11 mouse cellular contexts compared by ENCODE assay signal in genomic region chr9:15309425-15309824, GRCm38 (mm10). TPM values are rescaled to one million over a fixed set of nuclear protein-coding genes. Genes with fewer than 3 reads are reported as not detected.
DNase-seq lines count a peak whose midpoint lies in the region; ATAC-seq and TF ChIP-seq lines count a peak whose summit lies in the region.
"Had no signal": no experiment of that assay in that cellular context is flagged by ENCODE, and none has a peak within 500 bp of the region (broad histone marks: within the 10 kb centered on the region; RNA-seq: fewer than 3 reads in every experiment).

No protein-coding gene starts in this region.

- H3K27ac ChIP-seq in heart, embryonic 12.5 days (ENCODE audit: poor library complexity, severe bottlenecking): no peak overlapping the region
- H3K27ac ChIP-seq in heart, embryonic 10.5 days: no peak overlapping the region
- no peak overlapping the region for H3K27ac ChIP-seq in lung, embryonic 14.5 days (ENCODE audit: low read depth)
- H3K27ac ChIP-seq in embryonic facial prominence, embryonic 10.5 days (replicated peaks): no peak overlapping the region
- no peak overlapping the region for H3K27ac ChIP-seq in liver, embryonic 15.5 days (replicated peaks)

- peaks cover 24% of the 10 kb centered on the region for H3K4me1 ChIP-seq in heart, embryonic 12.5 days (replicated peaks)
- H3K4me1 ChIP-seq in heart, embryonic 10.5 days: peaks cover 15% of the 10 kb centered on the region
- H3K4me1 ChIP-seq in lung, embryonic 14.5 days (ENCODE audit: insufficient read depth): peaks cover 11% of the 10 kb centered on the region
- H3K4me1 ChIP-seq in embryonic facial prominence, embryonic 10.5 days: peaks cover 26% of the 10 kb centered on the region
- H3K4me1 ChIP-seq in liver, embryonic 15.5 days (replicated peaks): peaks cover 50% of the 10 kb centered on the region

- no peak overlapping the region for H3K9ac ChIP-seq in heart, embryonic 12.5 days
- H3K9ac ChIP-seq in lung, embryonic 14.5 days: no peak overlapping the region; the same call in 1 of the 2 replicates
- no peak overlapping the region for H3K9ac ChIP-seq in liver, embryonic 15.5 days

- DNase-seq in heart, embryonic 10.5 days (ENCODE audit: low spot score): no peak
- no peak for DNase-seq in lung, embryonic 14.5 days
- no peak for DNase-seq in lung, adult 18-20 months
- DNase-seq in embryonic facial prominence, embryonic 10.5 days (ENCODE audit: low spot score): no peak
- no peak for DNase-seq in spleen, postnatal 10 days (ENCODE audit: low spot score in 2 of 2)
- no peak for DNase-seq in cerebellum, postnatal 14 days
- DNase-seq: layer of hippocampus, adult 9-11 months had no signal

- H3K27me3 ChIP-seq in heart, embryonic 12.5 days (replicated peaks): no peaks in the 10 kb centered on the region
- no peaks in the 10 kb centered on the region for H3K27me3 ChIP-seq in heart, embryonic 10.5 days (ENCODE audit: insufficient read depth, poor library complexity, severe bottlenecking)
- no peaks in the 10 kb centered on the region for H3K27me3 ChIP-seq in lung, embryonic 14.5 days (ENCODE audit: insufficient read depth, low read length)
- H3K27me3 ChIP-seq in embryonic facial prominence, embryonic 10.5 days (replicated peaks; ENCODE audit: low read depth, poor library complexity, severe bottlenecking): no peaks in the 10 kb centered on the region
- no peaks in the 10 kb centered on the region for H3K27me3 ChIP-seq in liver, embryonic 15.5 days

- H3K4me2 ChIP-seq in heart, embryonic 12.5 days: peak overlapping the region; percentile 30; the same call in 1 of the 2 replicates
- H3K4me2 ChIP-seq in lung, embryonic 14.5 days: peak overlapping the region; percentile 95
- peak overlapping the region; percentile 2; the same call in 1 of the 2 replicates for H3K4me2 ChIP-seq in liver, embryonic 15.5 days

- no peak overlapping the region for H3K4me3 ChIP-seq in heart, embryonic 12.5 days
- no peak overlapping the region for H3K4me3 ChIP-seq in heart, embryonic 10.5 days
- H3K4me3 ChIP-seq in lung, embryonic 14.5 days (ENCODE audit: low read depth, low read length): 0 out of 2 replicates have a peak overlapping the region, but pooled peaks have one; percentile 14
- peak overlapping the region; percentile 41; the same call in 1 of the 2 replicates for H3K4me3 ChIP-seq in embryonic facial prominence, embryonic 10.5 days
- no peak overlapping the region for H3K4me3 ChIP-seq in liver, embryonic 15.5 days (replicated peaks)

- peaks cover 56% of the 10 kb centered on the region for H3K36me3 ChIP-seq in heart, embryonic 12.5 days
- H3K36me3 ChIP-seq in heart, embryonic 10.5 days: peaks cover 72% of the 10 kb centered on the region
- H3K36me3 ChIP-seq in lung, embryonic 14.5 days (ENCODE audit: insufficient read depth): peaks cover 70% of the 10 kb centered on the region
- peaks cover 76% of the 10 kb centered on the region for H3K36me3 ChIP-seq in embryonic facial prominence, embryonic 10.5 days (replicated peaks)
- H3K36me3 ChIP-seq in liver, embryonic 15.5 days (replicated peaks): peaks cover 62% of the 10 kb centered on the region

- no peak for TF ChIP-seq CTCF in lung, embryonic 14.5 days (IDR thresholded peaks at IDR 0.05; ENCODE audit: low read depth)

- no peaks in the 10 kb centered on the region for H3K9me3 ChIP-seq in heart, embryonic 12.5 days (replicated peaks)
- H3K9me3 ChIP-seq in heart, embryonic 10.5 days: no peaks in the 10 kb centered on the region
- H3K9me3 ChIP-seq in lung, embryonic 14.5 days (ENCODE audit: low read depth, low read length): no peaks in the 10 kb centered on the region
- H3K9me3 ChIP-seq in embryonic facial prominence, embryonic 10.5 days: no peaks in the 10 kb centered on the region
- H3K9me3 ChIP-seq in liver, embryonic 15.5 days (replicated peaks): no peaks in the 10 kb centered on the region

- no peak for ATAC-seq in heart, embryonic 12.5 days (ENCODE audit: insufficient number of reproducible peaks, low FRiP score)
- ATAC-seq in lung, embryonic 14.5 days (ENCODE audit: insufficient read depth): no peak
- ATAC-seq in liver, embryonic 15.5 days (ENCODE audit: insufficient read depth): no peak
- ATAC-seq: activated CD4-positive, CD25-positive, alpha-beta regulatory T cell, adult 4 months; lung, postnatal 0 days had no signal

- WGBS in heart, embryonic 12.5 days: 75% methylated on average over 4 of the region's 4 CpGs
- WGBS in heart, embryonic 10.5 days: 85% methylated on average over 4 of the region's 4 CpGs
- 33% methylated on average over 4 of the region's 4 CpGs for WGBS in lung, embryonic 14.5 days
- 76% methylated on average over 4 of the region's 4 CpGs for WGBS in embryonic facial prominence, embryonic 10.5 days
- 55% methylated on average over 4 of the region's 4 CpGs for WGBS in liver, embryonic 15.5 days (ENCODE audit: insufficient replicate concordance)

RNA-seq across cellular contexts. Expression of gene 4931406C07Rik, which starts 3.2 kb away (rescaled TPM):
- 6.2 and 6.3 TPM in 2 replicates for polyA plus RNA-seq in heart, embryonic 12.5 days (2016; fragmentation: Nextera tagmentation; extraction: Ambion mirVana)
- 5.9 and 6.3 TPM in 2 replicates for polyA plus RNA-seq in heart, embryonic 10.5 days (2016; fragmentation: Nextera tagmentation; extraction: Ambion mirVana)
- 8.2 and 8.6 TPM in 2 replicates for polyA plus RNA-seq in lung, embryonic 14.5 days (2014; fragmentation: Nextera tagmentation; extraction: Ambion mirVana)
- 5.4 and 6.8 TPM in 2 replicates for polyA plus RNA-seq in embryonic facial prominence, embryonic 10.5 days (2016; fragmentation: Nextera tagmentation; extraction: Ambion mirVana)
- polyA plus RNA-seq in liver, embryonic 15.5 days (2015; fragmentation: Nextera tagmentation; extraction: Ambion mirVana): 3.6 and 3.9 TPM in 2 replicates

RNA-seq across cellular contexts. Expression of gene Taf1d, which starts 3.4 kb away (rescaled TPM):
- polyA plus RNA-seq in heart, embryonic 12.5 days (2016; fragmentation: Nextera tagmentation; extraction: Ambion mirVana): 44.8 and 48.2 TPM in 2 replicates
- 50.8 and 72.8 TPM in 2 replicates for polyA plus RNA-seq in heart, embryonic 10.5 days (2016; fragmentation: Nextera tagmentation; extraction: Ambion mirVana)
- 81.3 and 82.1 TPM in 2 replicates for polyA plus RNA-seq in lung, embryonic 14.5 days (2014; fragmentation: Nextera tagmentation; extraction: Ambion mirVana)
- 96.7 and 101 TPM in 2 replicates for polyA plus RNA-seq in embryonic facial prominence, embryonic 10.5 days (2016; fragmentation: Nextera tagmentation; extraction: Ambion mirVana)
- polyA plus RNA-seq in liver, embryonic 15.5 days (2015; fragmentation: Nextera tagmentation; extraction: Ambion mirVana): 23.3 and 25.7 TPM in 2 replicates

RNA-seq across cellular contexts. Expression of gene Med17, which starts 29.7 kb away (rescaled TPM):
- 20.6 and 23.6 TPM in 2 replicates for polyA plus RNA-seq in heart, embryonic 12.5 days (2016; fragmentation: Nextera tagmentation; extraction: Ambion mirVana)
- 23.8 and 31.7 TPM in 2 replicates for polyA plus RNA-seq in heart, embryonic 10.5 days (2016; fragmentation: Nextera tagmentation; extraction: Ambion mirVana)
- 37.5 and 38.0 TPM in 2 replicates for polyA plus RNA-seq in lung, embryonic 14.5 days (2014; fragmentation: Nextera tagmentation; extraction: Ambion mirVana)
- polyA plus RNA-seq in embryonic facial prominence, embryonic 10.5 days (2016; fragmentation: Nextera tagmentation; extraction: Ambion mirVana): 37.2 and 42.1 TPM in 2 replicates
- 13.3 and 16.8 TPM in 2 replicates for polyA plus RNA-seq in liver, embryonic 15.5 days (2015; fragmentation: Nextera tagmentation; extraction: Ambion mirVana)

RNA-seq across cellular contexts. Expression of gene Cep295, which starts 48.2 kb away (rescaled TPM):
- 14.8 and 15.5 TPM in 2 replicates for polyA plus RNA-seq in heart, embryonic 12.5 days (2016; fragmentation: Nextera tagmentation; extraction: Ambion mirVana)
- 14.0 and 17.6 TPM in 2 replicates for polyA plus RNA-seq in heart, embryonic 10.5 days (2016; fragmentation: Nextera tagmentation; extraction: Ambion mirVana)
- 23.9 and 26.2 TPM in 2 replicates for polyA plus RNA-seq in lung, embryonic 14.5 days (2014; fragmentation: Nextera tagmentation; extraction: Ambion mirVana)
- 22.7 and 25.6 TPM in 2 replicates for polyA plus RNA-seq in embryonic facial prominence, embryonic 10.5 days (2016; fragmentation: Nextera tagmentation; extraction: Ambion mirVana)
- 6.1 and 6.8 TPM in 2 replicates for polyA plus RNA-seq in liver, embryonic 15.5 days (2015; fragmentation: Nextera tagmentation; extraction: Ambion mirVana)

Comparison
In these comparisons a context has a peak if more than half of its experiments do, and no peak if none do; other contexts are left out.
1. H3K4me2 ChIP-seq: peak in every context shown above with its lines; median percentile 95 in lung, embryonic 14.5 days; 30 in heart, embryonic 12.5 days; 2 in liver, embryonic 15.5 days.
2. H3K4me3 ChIP-seq: peak in lung, embryonic 14.5 days (single experiment) and embryonic facial prominence, embryonic 10.5 days (single experiment); none in heart, embryonic 12.5 days (single experiment), heart, embryonic 10.5 days (single experiment) and liver, embryonic 15.5 days (single experiment).